Mouse (Mus musculus) megakaryocyte, embryonic 14.5 days (primary cell): ENCODE results near the gene Krtcap2.

ENCODE experiments used
- FLI1 ChIP-seq: IDR thresholded peaks from 2 replicates; pipeline ENCODE4 v1.6.1; 2012; ENCODE audit warnings: low read length, inconsistent platforms, mixed read lengths
- GATA1 ChIP-seq: IDR thresholded peaks from 3 replicates; pipeline ENCODE4 v1.6.1; 2012; ENCODE audit warnings: mixed read lengths, low read length, inconsistent platforms, borderline replicate concordance

- no peak for TF ChIP-seq GATA1
- no peak for TF ChIP-seq FLI1
Measured at GRCm38 (mm10) chr3:89284261-89284660, 38.5 kb downstream of the Krtcap2 start.
